Mouse (Mus musculus) heart, embryonic 15.5 days (tissue): ENCODE measurements around the gene Fam166b. TPM values are rescaled to one million over a fixed set of nuclear protein-coding genes. Genes with fewer than 3 reads are reported as not detected.

Experiments used
- ATAC-seq: fragments of 200-750 bp; cut with Nextera tagmentation; replicated peaks from 2 replicates; pipeline ENCODE4 v1.8.0; 2017; ENCODE audit warnings: low read depth, moderate TSS enrichment; ENCODE audit not compliant: insufficient number of reproducible peaks, insufficient read depth, low FRiP score
- H3K27ac ChIP-seq: fragments of 300-500 bp; sonication (generic); 2 replicates; pipeline ENCODE4 v1.5.1; 2015; ENCODE audit warnings: mild to moderate bottlenecking, inconsistent platforms
- H3K27me3 ChIP-seq: fragments of 300-500 bp; sonication (generic); 2 replicates; pipeline ENCODE4 v1.6.1; 2015; ENCODE audit warnings: inconsistent platforms
- H3K36me3 ChIP-seq: fragments of 300-500 bp; sonication (generic); 2 replicates; pipeline ENCODE4 v1.6.1; 2015; ENCODE audit warnings: mild to moderate bottlenecking, inconsistent platforms
- H3K4me1 ChIP-seq: fragments of 300-500 bp; sonication (generic); replicated peaks from 2 replicates; pipeline ENCODE4 v1.6.1; 2015; ENCODE audit warnings: inconsistent platforms
- H3K4me2 ChIP-seq: fragments of 300-500 bp; sonication (generic); 2 replicates; pipeline ENCODE4 v1.6.1; 2015; ENCODE audit warnings: inconsistent platforms, mild to moderate bottlenecking, moderate library complexity
- H3K4me3 ChIP-seq: fragments of 300-500 bp; sonication (generic); 2 replicates; pipeline ENCODE4 v1.5.1; 2015; ENCODE audit warnings: mild to moderate bottlenecking, inconsistent platforms
- H3K9ac ChIP-seq: fragments of 300-500 bp; sonication (generic); 2 replicates; pipeline ENCODE4 v1.6.1; 2015; ENCODE audit warnings: mild to moderate bottlenecking, inconsistent platforms
- H3K9me3 ChIP-seq: fragments of 300-500 bp; sonication (generic); replicated peaks from 2 replicates; pipeline ENCODE4 v1.6.1; 2016; ENCODE audit warnings: inconsistent platforms
- WGBS: fragments of 180-500 bp; shearing (Covaris S2); methylation state at CpG from one replicate; pipeline ENCODE4 v1.1.7; 2015; ENCODE audit warnings: mixed read lengths; 5-methylcytosine and 5-hydroxymethylcytosine counted together
- polyA plus RNA-seq: library from polyadenylated mRNA; unstranded; fragments of >200 nt; fragmentation: Nextera tagmentation; extraction: Ambion mirVana; gene quantifications from 2 replicates; pipeline ENCODE4 v1.2.1, GENCODE M21; 2015

Gene Fam166b
- polyA plus RNA-seq, 1 experiment from 2014 or later, result 0.18 TPM

GRCm38 (mm10) chr4:43418973-43419656 is 9.8 kb downstream of the Fam166b start:
- no peak overlapping the region for H3K4me2 ChIP-seq
- peaks cover 32% of the 10 kb centered on the region for H3K4me1 ChIP-seq
- peaks cover 3% of the 10 kb centered on the region; the same call in 1 of the 2 replicates for H3K27me3 ChIP-seq
- peaks cover 48% of the 10 kb centered on the region for H3K36me3 ChIP-seq
- H3K4me3 ChIP-seq, result no peak overlapping the region
- no peak overlapping the region for H3K9ac ChIP-seq
- no peak for ATAC-seq
- 60% methylated on average over 15 of the region's 15 CpGs for WGBS
- H3K27ac ChIP-seq, result 0 out of 2 replicates have a peak overlapping the region, but pooled peaks have one; percentile 0
- H3K9me3 ChIP-seq, result no peaks in the 10 kb centered on the region

DNA sequence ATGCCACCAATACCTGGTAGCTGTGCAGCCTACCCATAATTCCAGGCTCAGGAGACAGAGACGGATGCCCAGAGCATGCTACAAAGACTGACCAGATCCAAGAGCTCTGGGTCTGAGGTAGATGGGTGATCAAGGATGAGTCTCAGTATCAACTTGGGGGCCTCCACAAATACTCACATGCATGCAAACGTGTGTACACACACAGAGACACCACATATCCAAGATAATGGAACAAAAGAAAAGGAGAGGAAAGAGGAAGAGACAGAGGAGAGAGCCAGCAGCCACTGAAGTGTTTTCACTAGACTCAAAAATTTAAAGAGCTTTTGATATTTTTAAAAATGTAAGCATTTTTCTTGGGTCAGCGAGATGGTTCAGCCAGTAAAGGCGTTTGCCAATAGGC is 10.5 kb downstream of the Fam166b start:
- Histone ChIP-seq H3K27me3 (no peaks in the 10 kb centered on the region), H3K27ac (no peak overlapping the region), H3K4me1 (peaks cover 34% of the 10 kb centered on the region), H3K9ac (no peak overlapping the region), H3K4me3 (no peak overlapping the region), H3K36me3 (peaks cover 41% of the 10 kb centered on the region), H3K4me2 (no peak overlapping the region), H3K9me3 (no peaks in the 10 kb centered on the region)
- WGBS, result 60% methylated on average over 4 of the region's 4 CpGs
- ATAC-seq, result no peak

GRCm38 (mm10) chr4:43417269-43418062 is 11.5 kb downstream of the Fam166b start:
- no peak overlapping the region for H3K9ac ChIP-seq
- WGBS, result 65% methylated on average over 16 of the region's 16 CpGs
- H3K27ac ChIP-seq, result peak overlapping the region; percentile 37
- H3K27me3 ChIP-seq, result no peaks in the 10 kb centered on the region
- ATAC-seq, result no peak
- peaks cover 38% of the 10 kb centered on the region for H3K4me1 ChIP-seq
- H3K36me3 ChIP-seq, result peaks cover 31% of the 10 kb centered on the region
- H3K9me3 ChIP-seq, result no peaks in the 10 kb centered on the region
- 0 out of 2 replicates have a peak overlapping the region, but pooled peaks have one; percentile 4 for H3K4me2 ChIP-seq
- H3K4me3 ChIP-seq, result no peak overlapping the region

- 90% methylated on average over 22 of the region's 22 CpGs for WGBS
- H3K4me1 ChIP-seq, result peaks cover 38% of the 10 kb centered on the region
- no peak overlapping the region for H3K4me2 ChIP-seq
- no peaks in the 10 kb centered on the region for H3K9me3 ChIP-seq
- no peak overlapping the region for H3K4me3 ChIP-seq
- H3K27ac ChIP-seq, result no peak overlapping the region
- ATAC-seq, result no peak
- H3K36me3 ChIP-seq, result peaks cover 21% of the 10 kb centered on the region
- no peaks in the 10 kb centered on the region for H3K27me3 ChIP-seq
- no peak overlapping the region for H3K9ac ChIP-seq
Measured at GRCm38 (mm10) chr4:43416071-43416490, 12.9 kb downstream of the Fam166b start.

DNA sequence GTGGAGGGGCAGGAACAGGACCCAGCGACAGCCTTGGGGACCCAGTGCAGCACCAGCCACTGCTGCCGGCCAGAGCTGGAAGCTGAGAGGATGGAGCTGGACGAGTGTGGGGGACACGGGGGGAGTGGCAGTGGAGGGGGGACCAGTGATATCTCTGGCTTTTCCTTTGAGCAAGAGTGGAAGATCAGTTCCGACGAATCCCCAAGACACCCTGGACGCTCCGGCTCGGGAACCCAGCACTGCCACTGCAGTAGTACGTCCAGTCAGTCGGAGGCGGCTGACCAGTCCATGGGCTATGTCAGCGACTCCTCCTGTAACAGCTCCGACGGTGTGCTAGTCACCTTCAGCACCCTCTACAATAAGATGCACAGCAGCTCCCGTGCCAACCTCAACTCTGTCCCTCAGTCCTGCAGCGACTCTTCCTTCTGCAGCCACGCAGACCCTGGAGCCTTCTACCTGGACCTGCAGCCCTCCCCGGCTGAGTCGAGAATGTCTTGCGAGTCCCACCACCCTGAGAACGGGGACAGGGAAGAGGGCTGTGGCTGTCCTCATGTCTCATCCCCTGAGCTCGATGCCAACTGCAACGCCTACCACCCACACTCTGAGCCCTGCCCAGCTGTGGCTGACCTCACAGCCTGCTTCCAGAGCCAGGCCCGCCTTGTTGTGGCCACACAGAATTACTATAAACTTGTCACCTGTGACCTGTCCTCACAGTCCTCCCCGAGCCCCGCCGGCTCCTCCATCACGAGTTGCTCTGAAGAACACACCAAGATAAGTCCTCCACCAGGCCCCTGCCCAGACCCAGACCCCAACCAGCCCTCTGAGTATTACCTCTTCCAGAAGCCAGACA is 13.5 kb downstream of the Fam166b start:
- Histone ChIP-seq H3K9ac (0 out of 2 replicates have a peak overlapping the region, but pooled peaks have one; percentile 17), H3K36me3 (peaks cover 21% of the 10 kb centered on the region), H3K27ac (no peak overlapping the region), H3K27me3 (no peaks in the 10 kb centered on the region), H3K4me3 (no peak overlapping the region), H3K4me1 (peaks cover 38% of the 10 kb centered on the region), H3K9me3 (no peaks in the 10 kb centered on the region), H3K4me2 (no peak overlapping the region)
- ATAC-seq, result no peak
- 82% methylated on average over 29 of the region's 29 CpGs for WGBS

DNA sequence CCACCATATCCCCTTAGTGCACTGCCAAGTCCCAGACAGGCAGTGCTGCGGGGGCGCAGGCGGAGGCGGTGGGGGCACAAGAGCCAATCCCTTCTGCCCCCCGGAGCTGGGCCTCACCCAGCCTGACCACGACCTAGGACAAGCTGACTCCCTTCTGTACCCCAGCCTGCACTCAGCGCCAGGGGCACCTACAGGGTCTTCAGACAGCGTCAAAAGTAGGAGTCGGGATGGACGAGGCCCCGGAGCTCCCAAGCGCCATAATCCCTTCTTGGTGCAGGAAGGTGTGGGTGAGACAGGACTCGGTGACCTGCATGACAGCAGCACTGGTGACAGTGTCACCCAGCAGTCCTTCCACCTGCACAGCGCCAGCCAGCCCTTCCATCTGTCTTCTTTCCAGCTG is 14.2 kb downstream of the Fam166b start:
- Histone ChIP-seq H3K4me1 (peaks cover 33% of the 10 kb centered on the region), H3K9me3 (no peaks in the 10 kb centered on the region), H3K9ac (0 out of 2 replicates have a peak overlapping the region, but pooled peaks have one; percentile 17), H3K27ac (no peak overlapping the region), H3K4me3 (no peak overlapping the region), H3K4me2 (no peak overlapping the region), H3K27me3 (no peaks in the 10 kb centered on the region), H3K36me3 (peaks cover 21% of the 10 kb centered on the region)
- no peak for ATAC-seq
- WGBS, result 88% methylated on average over 14 of the region's 14 CpGs

GRCm38 (mm10) chr4:43407071-43407920 is 21.6 kb downstream of the Fam166b start:
- 62% methylated on average over 12 of the region's 12 CpGs for WGBS
- Histone ChIP-seq H3K9ac (no peak overlapping the region; the same call in none of the 2 replicates), H3K36me3 (no peaks in the 10 kb centered on the region), H3K4me3 (peak overlapping the region; percentile 51), H3K27me3 (no peaks in the 10 kb centered on the region), H3K4me1 (peaks cover 35% of the 10 kb centered on the region), H3K27ac (peak overlapping the region; percentile 85), H3K4me2 (peak overlapping the region; percentile 70), H3K9me3 (no peaks in the 10 kb centered on the region)
- ATAC-seq, result no peak

- peaks cover 44% of the 10 kb centered on the region for H3K4me1 ChIP-seq
- H3K9ac ChIP-seq, result peak overlapping the region; percentile 58
- no peaks in the 10 kb centered on the region for H3K36me3 ChIP-seq
- peak overlapping the region; percentile 85 for H3K27ac ChIP-seq
- peak overlapping the region; percentile 51 for H3K4me3 ChIP-seq
- H3K9me3 ChIP-seq, result no peaks in the 10 kb centered on the region
- 3% methylated on average over 28 of the region's 28 CpGs for WGBS
- H3K4me2 ChIP-seq, result peak overlapping the region; percentile 70
- peak; percentile 95 for ATAC-seq
- H3K27me3 ChIP-seq, result no peaks in the 10 kb centered on the region
Measured at GRCm38 (mm10) chr4:43406162-43406971, 22.6 kb downstream of the Fam166b start.

GRCm38 (mm10) chr4:43404697-43405096 is 24.2 kb downstream of the Fam166b start:
- H3K27me3 ChIP-seq, result no peaks in the 10 kb centered on the region
- H3K4me3 ChIP-seq, result no peak overlapping the region
- H3K36me3 ChIP-seq, result no peaks in the 10 kb centered on the region
- H3K4me2 ChIP-seq, result no peak overlapping the region
- 87% methylated on average over 10 of the region's 10 CpGs for WGBS
- H3K9ac ChIP-seq, result no peak overlapping the region
- no peaks in the 10 kb centered on the region for H3K9me3 ChIP-seq
- peaks cover 61% of the 10 kb centered on the region for H3K4me1 ChIP-seq
- no peak overlapping the region for H3K27ac ChIP-seq
- ATAC-seq, result no peak

GRCm38 (mm10) chr4:43402212-43402611 is 26.7 kb downstream of the Fam166b start:
- 58% methylated on average over 9 of the region's 9 CpGs for WGBS
- Histone ChIP-seq H3K27ac (peak overlapping the region; percentile 14), H3K9ac (no peak overlapping the region), H3K9me3 (no peaks in the 10 kb centered on the region), H3K4me2 (no peak overlapping the region), H3K4me3 (no peak overlapping the region), H3K36me3 (no peaks in the 10 kb centered on the region), H3K27me3 (no peaks in the 10 kb centered on the region), H3K4me1 (peaks cover 69% of the 10 kb centered on the region)
- no peak for ATAC-seq
